Mouse (Mus musculus) frontal cortex, postnatal 25 days (tissue): ENCODE measurements around the gene Gm10128.
"Not testable (repeated sequence)": the region's sequence is repeated elsewhere in the genome, so short reads cannot be mapped to it uniquely, and the experiment has no call there.

Source experiments
- DNase-seq, 2 experiments: peaks; one replicate each; pipeline ENCODE4 v3.0.0; 2022; ENCODE audit warnings: low spot score in 2 of 2

Gene Gm10128

GRCm38 (mm10) chr14:7643872-7644271 is at the start of gene Gm10128:
Gene Gm10128, minus strand, starts transcription at chr14:7643972.
- DNase-seq: not testable (repeated sequence)

- DNase-seq: not testable (repeated sequence)
Measured at GRCm38 (mm10) chr14:7681170-7681569, 37.4 kb upstream of the Gm10128 start.

- not testable (repeated sequence) for DNase-seq
Measured at GRCm38 (mm10) chr14:7662491-7662890, 18.7 kb upstream of the Gm10128 start.

GRCm38 (mm10) chr14:7658101-7659074 is 14.6 kb upstream of the Gm10128 start:
- not testable (repeated sequence) for DNase-seq

- not testable (repeated sequence) for DNase-seq
Measured at GRCm38 (mm10) chr14:7657456-7657855, 13.7 kb upstream of the Gm10128 start.

- not testable (repeated sequence) for DNase-seq
Measured at GRCm38 (mm10) chr14:7595492-7595891, 48.3 kb downstream of the Gm10128 start, which contains the start of gene Gm10338. Gene Gm10338, minus strand, starts transcription at chr14:7595592.
